In the genomic region with DNA sequence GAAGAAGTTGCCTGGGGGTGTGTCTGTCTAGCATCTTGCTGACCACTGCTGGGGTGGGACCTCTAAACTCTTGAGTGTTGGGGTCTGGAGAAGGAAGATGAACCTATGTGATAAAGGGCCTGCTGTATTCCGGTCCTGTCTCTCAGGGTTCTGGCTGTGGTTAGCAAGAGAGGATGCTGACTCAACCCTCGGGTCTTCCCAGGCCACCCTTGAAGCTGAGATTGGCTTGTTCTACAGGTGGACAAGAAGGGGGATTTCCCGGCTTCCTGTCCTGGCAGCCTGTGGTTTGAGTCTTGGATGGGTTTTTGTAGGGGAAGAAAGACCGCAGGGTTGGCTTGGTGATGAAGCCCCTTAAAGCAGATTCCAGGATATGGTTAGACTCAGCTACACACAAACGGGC, we compare ENCODE assay signal across 25 mouse cellular contexts. TPM values are rescaled to one million over a fixed set of nuclear protein-coding genes. Genes with fewer than 3 reads are reported as not detected.
DNase-seq lines count a peak whose midpoint lies in the region; ATAC-seq lines count a peak whose summit lies in the region.
"Had no signal": no experiment of that assay in that cellular context is flagged by ENCODE, and none has a peak within 500 bp of the region (broad histone marks: within the 10 kb centered on the region; RNA-seq: fewer than 3 reads in every experiment).

No protein-coding gene starts in this region.

- ATAC-seq in midbrain, embryonic 12.5 days (ENCODE audit: low FRiP score, low read depth): no peak
- ATAC-seq in midbrain, embryonic 11.5 days (ENCODE audit: low FRiP score): no peak
- ATAC-seq in CD4-positive, CD25-positive, alpha-beta regulatory T cell, adult 4 months: peak; percentile 64
- peak; percentile 21 for ATAC-seq in granulocyte monocyte progenitor cell, adult 5-6 weeks (replicated peaks; ENCODE audit: poor library complexity, severe bottlenecking)
- ATAC-seq: intestine, embryonic 16.5 days had no signal

- H3K36me3 ChIP-seq in midbrain, embryonic 12.5 days: peaks cover 4% of the 10 kb centered on the region; the same call in 1 of the 2 replicates
- no peaks in the 10 kb centered on the region for H3K36me3 ChIP-seq in midbrain, embryonic 11.5 days (ENCODE audit: control insufficient read depth, insufficient read depth, low read length)
- H3K36me3 ChIP-seq: hindbrain, embryonic 15.5 days; liver, embryonic 13.5 days had no signal

- 90% methylated on average over 5 of the region's 5 CpGs for WGBS in midbrain, embryonic 12.5 days
- 91% methylated on average over 5 of the region's 5 CpGs for WGBS in midbrain, embryonic 11.5 days

- no peak overlapping the region for H3K4me2 ChIP-seq in midbrain, embryonic 12.5 days (replicated peaks)
- no peak overlapping the region for H3K4me2 ChIP-seq in midbrain, embryonic 11.5 days
- H3K4me2 ChIP-seq: hindbrain, embryonic 15.5 days; limb, embryonic 13.5 days; liver, embryonic 13.5 days; neural tube, embryonic 15.5 days had no signal

- H3K4me1 ChIP-seq in midbrain, embryonic 12.5 days: peaks cover 39% of the 10 kb centered on the region
- peaks cover 8% of the 10 kb centered on the region for H3K4me1 ChIP-seq in midbrain, embryonic 11.5 days (ENCODE audit: control insufficient read depth, insufficient read depth, low read length)

- H3K27me3 ChIP-seq in midbrain, embryonic 12.5 days: no peaks in the 10 kb centered on the region; the same call in 1 of the 2 replicates
- no peaks in the 10 kb centered on the region for H3K27me3 ChIP-seq in midbrain, embryonic 11.5 days (ENCODE audit: control insufficient read depth, insufficient read depth, low read length)
- H3K27me3 ChIP-seq: hindbrain, embryonic 15.5 days; liver, embryonic 13.5 days; neural tube, embryonic 15.5 days had no signal

- no peak overlapping the region for H3K9ac ChIP-seq in midbrain, embryonic 12.5 days (replicated peaks)
- H3K9ac ChIP-seq in midbrain, embryonic 11.5 days (ENCODE audit: low read length): no peak overlapping the region
- H3K9ac ChIP-seq: hindbrain, embryonic 15.5 days; limb, embryonic 13.5 days; liver, embryonic 13.5 days; neural tube, embryonic 15.5 days had no signal

- DNase-seq in midbrain, embryonic 11.5 days (ENCODE audit: low spot score, missing footprints): no peak
- peak; percentile 81 to 92 for DNase-seq in natural killer cell, adult 2 months (ENCODE audit: low spot score in 2 of 2)
- DNase-seq in layer of hippocampus, postnatal 10 days (ENCODE audit: low spot score in 2 of 2): no peak
- no peak for DNase-seq in B cell, adult 2 months
- DNase-seq in frontal cortex, adult 2 months (ENCODE audit: extremely low spot score in 1 of 2, low spot score in 1 of 2): no peak
- DNase-seq: adrenal gland, postnatal 10 days; cerebellum, adult 18-20 months; cerebellum, postnatal 25 days; gastrocnemius, postnatal 14 days; heart, adult 2 months; heart, postnatal 4 days; kidney, adult 9 months; kidney, postnatal 14 days; liver, embryonic 13.5 days; lung, adult 2 months; lung, postnatal 14 days; midbrain, embryonic 14.5 days had no signal

- no peaks in the 10 kb centered on the region for H3K9me3 ChIP-seq in midbrain, embryonic 12.5 days
- no peaks in the 10 kb centered on the region for H3K9me3 ChIP-seq in midbrain, embryonic 11.5 days (ENCODE audit: control insufficient read depth, low read length)
- H3K9me3 ChIP-seq: hindbrain, embryonic 15.5 days; limb, embryonic 13.5 days; liver, embryonic 13.5 days; neural tube, embryonic 15.5 days had no signal

- H3K27ac ChIP-seq in midbrain, embryonic 12.5 days (replicated peaks): peak overlapping the region; percentile 30; the same call in 1 of the 2 replicates
- no peak overlapping the region for H3K27ac ChIP-seq in midbrain, embryonic 11.5 days (ENCODE audit: low read depth, low read length)
- H3K27ac ChIP-seq: heart, adult 2 months; limb, embryonic 13.5 days; liver, embryonic 13.5 days; neural tube, embryonic 15.5 days had no signal

- H3K4me3 ChIP-seq in midbrain, embryonic 12.5 days: no peak overlapping the region
- no peak overlapping the region for H3K4me3 ChIP-seq in midbrain, embryonic 11.5 days (ENCODE audit: low read depth, low read length)
- H3K4me3 ChIP-seq: heart, adult 2 months; hindbrain, embryonic 15.5 days; limb, embryonic 13.5 days; liver, embryonic 13.5 days; neural tube, embryonic 15.5 days had no signal

RNA-seq across cellular contexts. Expression of gene Klhl35, which starts 37.0 kb away (rescaled TPM):
- polyA plus RNA-seq in midbrain, embryonic 12.5 days (2016; fragmentation: Nextera tagmentation; extraction: Ambion mirVana): 37.4 and 38.1 TPM in 2 replicates
- polyA plus RNA-seq in midbrain, embryonic 11.5 days (2014; fragmentation: Nextera tagmentation; extraction: Ambion mirVana): 22.5 and 22.9 TPM in 2 replicates
- not detected for polyA plus RNA-seq in CD4-positive, CD25-positive, alpha-beta regulatory T cell, adult 4 months (2017; shearing (Covaris generic))
- total RNA-seq in granulocyte monocyte progenitor cell, adult 5-6 weeks (2014; fragmentation: Nextera tagmentation): not detected in 2 replicates
- total RNA-seq in granulocyte monocyte progenitor cell, adult 5-6 weeks (2017): 0.22 and 0.57 TPM in 2 replicates
- total RNA-seq in layer of hippocampus, postnatal 10 days (2021): 1 to 10 TPM; 4.8 to 6.2 TPM
- polyA plus RNA-seq in frontal cortex, adult 2 months (2012; rRNA removed): 1.7 and 2.5 TPM in 2 replicates
- polyA plus RNA-seq: C2C12 had no signal

RNA-seq across cellular contexts. Expression of gene Gdpd5, which starts 47.6 kb away (rescaled TPM):
- polyA plus RNA-seq in midbrain, embryonic 12.5 days (2016; fragmentation: Nextera tagmentation; extraction: Ambion mirVana): 32.7 and 32.9 TPM in 2 replicates
- 16.2 and 16.7 TPM in 2 replicates for polyA plus RNA-seq in midbrain, embryonic 11.5 days (2014; fragmentation: Nextera tagmentation; extraction: Ambion mirVana)
- 10 to 100 TPM; 13.6 to 21.0 TPM for polyA plus RNA-seq in CD4-positive, CD25-positive, alpha-beta regulatory T cell, adult 4 months (2017; shearing (Covaris generic))
- total RNA-seq in granulocyte monocyte progenitor cell, adult 5-6 weeks (2014; fragmentation: Nextera tagmentation): not detected in 2 replicates
- 0.56 TPM in 1 of 2 replicates, not detected in the other for total RNA-seq in granulocyte monocyte progenitor cell, adult 5-6 weeks (2017)
- 10 to 100 TPM; 31.4 to 37.4 TPM for total RNA-seq in layer of hippocampus, postnatal 10 days (2021)
- polyA plus RNA-seq in frontal cortex, adult 2 months (2012; rRNA removed): 54.1 and 66.2 TPM in 2 replicates

RNA-seq across cellular contexts. Expression of gene Rps3, which starts 54.7 kb away (rescaled TPM):
- polyA plus RNA-seq in midbrain, embryonic 12.5 days (2016; fragmentation: Nextera tagmentation; extraction: Ambion mirVana): 555 and 561 TPM in 2 replicates
- polyA plus RNA-seq in midbrain, embryonic 11.5 days (2014; fragmentation: Nextera tagmentation; extraction: Ambion mirVana): 716 and 724 TPM in 2 replicates
- 1,000 to 10,000 TPM; 2,515 to 4,056 TPM for polyA plus RNA-seq in CD4-positive, CD25-positive, alpha-beta regulatory T cell, adult 4 months (2017; shearing (Covaris generic))
- total RNA-seq in granulocyte monocyte progenitor cell, adult 5-6 weeks (2014; fragmentation: Nextera tagmentation): 1,410 and 1,463 TPM in 2 replicates
- total RNA-seq in granulocyte monocyte progenitor cell, adult 5-6 weeks (2017): 1,810 and 2,293 TPM in 2 replicates
- total RNA-seq in layer of hippocampus, postnatal 10 days (2021): 100 to 1,000 TPM; 314 to 330 TPM
- 494 and 531 TPM in 2 replicates for polyA plus RNA-seq in frontal cortex, adult 2 months (2012; rRNA removed)

Comparison
In these comparisons a context has a peak if more than half of its experiments do, and no peak if none do; other contexts are left out.
1. ATAC-seq: peak in CD4-positive, CD25-positive, alpha-beta regulatory T cell, adult 4 months (single experiment) and granulocyte monocyte progenitor cell, adult 5-6 weeks (single experiment); none in midbrain, embryonic 12.5 days (single experiment) and midbrain, embryonic 11.5 days (single experiment).
2. DNase-seq: peak in natural killer cell, adult 2 months (2 of 2); none in midbrain, embryonic 11.5 days (single experiment), layer of hippocampus, postnatal 10 days (0 of 2), B cell, adult 2 months (0 of 2) and frontal cortex, adult 2 months (0 of 2).